Mouse (Mus musculus): Measurements from ENCODE around the gene Gm15737. TPM values are rescaled to one million over a fixed set of nuclear protein-coding genes. Genes with fewer than 3 reads are reported as not detected.

Gene Gm15737
- polyA plus RNA-seq (2015; fragmentation: Nextera tagmentation; extraction: Ambion mirVana): 0.06 TPM in 2 replicates

GRCm38 (mm10) chr6:92869089-92869581 lies at the start of gene Gm15737:
Gm15737 (plus strand) TSS chr6:92869357.
- Histone ChIP-seq H3K9me3 (no peaks in the 10 kb centered on the region), H3K9ac (no peak within 1 kb of the TSS), H3K27me3 (no peaks in the 10 kb centered on the region), H3K4me2 (peak within 1 kb of the TSS; percentile 28; the same call in 1 of the 2 replicates), H3K4me1 (peaks cover 51% of the 10 kb centered on the region), H3K27ac (peak within 1 kb of the TSS; percentile 87), H3K4me3 (no peak within 1 kb of the TSS), H3K36me3 (peaks cover 38% of the 10 kb centered on the region)
- peak; percentile 90 for ATAC-seq (ENCODE audit: borderline replicate concordance, extremely low read depth, low FRiP score, low TSS enrichment)
- 24% methylated on average over 4 of the region's 4 CpGs for WGBS

GRCm38 (mm10) chr6:92821606-92822005 lies 47.6 kb upstream of the Gm15737 start:
- WGBS: 72% methylated on average over 5 of the region's 5 CpGs
- Histone ChIP-seq H3K4me2 (no peak overlapping the region), H3K9me3 (no peaks in the 10 kb centered on the region), H3K27me3 (no peaks in the 10 kb centered on the region), H3K9ac (no peak overlapping the region), H3K27ac (no peak overlapping the region), H3K4me1 (peaks cover 3% of the 10 kb centered on the region), H3K4me3 (no peak overlapping the region), H3K36me3 (peaks cover 3% of the 10 kb centered on the region; the same call in 1 of the 2 replicates)
- no peak for ATAC-seq (ENCODE audit: borderline replicate concordance, extremely low read depth, low FRiP score, low TSS enrichment)

GRCm38 (mm10) chr6:92822006-92822405 lies 47.2 kb upstream of the Gm15737 start:
- Histone ChIP-seq H3K9me3 (no peaks in the 10 kb centered on the region), H3K36me3 (0 out of 2 replicates have a peak, but pooled peaks cover 3% of the 10 kb centered on the region), H3K4me1 (no peaks in the 10 kb centered on the region), H3K4me2 (no peak overlapping the region), H3K9ac (no peak overlapping the region), H3K27me3 (no peaks in the 10 kb centered on the region), H3K27ac (no peak overlapping the region), H3K4me3 (no peak overlapping the region)
- no peak for ATAC-seq (ENCODE audit: borderline replicate concordance, extremely low read depth, low FRiP score, low TSS enrichment)
- WGBS: 74% methylated on average over 6 of the region's 6 CpGs

GRCm38 (mm10) chr6:92823991-92824390 lies 45.2 kb upstream of the Gm15737 start:
- 80% methylated on average over 7 of the region's 7 CpGs for WGBS
- ATAC-seq (ENCODE audit: borderline replicate concordance, extremely low read depth, low FRiP score, low TSS enrichment): no peak
- no peaks in the 10 kb centered on the region for H3K4me1 ChIP-seq

GRCm38 (mm10) chr6:92826561-92826960 lies 42.6 kb upstream of the Gm15737 start:
- WGBS: 77% methylated on average over 5 of the region's 5 CpGs
- H3K27ac ChIP-seq: no peak overlapping the region

More at GRCm38 (mm10) chr6:92823991-92824390, 45.2 kb upstream of the Gm15737 start:
- H3K36me3 ChIP-seq: peaks cover 3% of the 10 kb centered on the region; the same call in 1 of the 2 replicates
- H3K9ac ChIP-seq: no peak overlapping the region
- no peaks in the 10 kb centered on the region for H3K9me3 ChIP-seq
- no peak overlapping the region for H3K4me2 ChIP-seq
- H3K27ac ChIP-seq: no peak overlapping the region
- no peak overlapping the region for H3K4me3 ChIP-seq
- H3K27me3 ChIP-seq: no peaks in the 10 kb centered on the region

GRCm38 (mm10) chr6:92827360-92827759 lies 41.8 kb upstream of the Gm15737 start:
- WGBS: 34% methylated on average over 5 of the region's 5 CpGs
- Histone ChIP-seq H3K27ac (no peak overlapping the region), H3K9ac (no peak overlapping the region), H3K36me3 (no peaks in the 10 kb centered on the region; the same call in 1 of the 2 replicates), H3K27me3 (no peaks in the 10 kb centered on the region), H3K4me3 (no peak overlapping the region), H3K9me3 (no peaks in the 10 kb centered on the region), H3K4me2 (no peak overlapping the region), H3K4me1 (no peaks in the 10 kb centered on the region)
- no peak for ATAC-seq (ENCODE audit: borderline replicate concordance, extremely low read depth, low FRiP score, low TSS enrichment)

More at GRCm38 (mm10) chr6:92826561-92826960, 42.6 kb upstream of the Gm15737 start:
- H3K9me3 ChIP-seq: no peaks in the 10 kb centered on the region
- no peak overlapping the region for H3K4me2 ChIP-seq
- no peak for ATAC-seq (ENCODE audit: borderline replicate concordance, extremely low read depth, low FRiP score, low TSS enrichment)
- no peak overlapping the region for H3K9ac ChIP-seq
- H3K36me3 ChIP-seq: no peaks in the 10 kb centered on the region; the same call in 1 of the 2 replicates
- no peaks in the 10 kb centered on the region for H3K4me1 ChIP-seq
- H3K4me3 ChIP-seq: no peak overlapping the region
- H3K27me3 ChIP-seq: no peaks in the 10 kb centered on the region

GRCm38 (mm10) chr6:92829148-92829547 lies 40.0 kb upstream of the Gm15737 start:
- no peak overlapping the region for H3K4me2 ChIP-seq
- H3K9ac ChIP-seq: no peak overlapping the region
- WGBS: 96% methylated on average over 2 of the region's 2 CpGs
- no peak overlapping the region for H3K4me3 ChIP-seq
- no peaks in the 10 kb centered on the region for H3K27me3 ChIP-seq
- no peaks in the 10 kb centered on the region for H3K9me3 ChIP-seq
- no peaks in the 10 kb centered on the region; the same call in 1 of the 2 replicates for H3K36me3 ChIP-seq
- H3K27ac ChIP-seq: no peak overlapping the region
- no peaks in the 10 kb centered on the region for H3K4me1 ChIP-seq
- ATAC-seq (ENCODE audit: borderline replicate concordance, extremely low read depth, low FRiP score, low TSS enrichment): no peak

GRCm38 (mm10) chr6:92831106-92831505 lies 38.1 kb upstream of the Gm15737 start:
- 81% methylated on average over 2 of the region's 2 CpGs for WGBS

GRCm38 (mm10) chr6:92842000-92842399 lies 27.2 kb upstream of the Gm15737 start:
- H3K4me3 ChIP-seq: no peak overlapping the region
- 22% methylated on average over 2 of the region's 2 CpGs for WGBS
- H3K36me3 ChIP-seq: peaks cover 14% of the 10 kb centered on the region
- no peaks in the 10 kb centered on the region for H3K27me3 ChIP-seq
- 0 out of 2 replicates have a peak, but pooled peaks cover 3% of the 10 kb centered on the region for H3K4me1 ChIP-seq
- no peak for ATAC-seq (ENCODE audit: borderline replicate concordance, extremely low read depth, low FRiP score, low TSS enrichment)
- no peak overlapping the region for H3K4me2 ChIP-seq
- H3K27ac ChIP-seq: no peak overlapping the region
- no peak overlapping the region for H3K9ac ChIP-seq
- no peaks in the 10 kb centered on the region for H3K9me3 ChIP-seq

More at GRCm38 (mm10) chr6:92831106-92831505, 38.1 kb upstream of the Gm15737 start:
- Histone ChIP-seq H3K9me3 (no peaks in the 10 kb centered on the region), H3K4me2 (no peak overlapping the region), H3K27me3 (no peaks in the 10 kb centered on the region), H3K4me3 (no peak overlapping the region), H3K4me1 (no peaks in the 10 kb centered on the region), H3K27ac (no peak overlapping the region), H3K36me3 (no peaks in the 10 kb centered on the region; the same call in 1 of the 2 replicates), H3K9ac (no peak overlapping the region)
- no peak for ATAC-seq (ENCODE audit: borderline replicate concordance, extremely low read depth, low FRiP score, low TSS enrichment)

- Histone ChIP-seq H3K9me3 (no peaks in the 10 kb centered on the region), H3K36me3 (peaks cover 23% of the 10 kb centered on the region), H3K27me3 (no peaks in the 10 kb centered on the region), H3K4me2 (no peak overlapping the region), H3K4me1 (0 out of 2 replicates have a peak, but pooled peaks cover 3% of the 10 kb centered on the region), H3K27ac (no peak overlapping the region), H3K4me3 (no peak overlapping the region), H3K9ac (no peak overlapping the region)
- 78% methylated on average over 2 of the region's 2 CpGs for WGBS
- no peak for ATAC-seq (ENCODE audit: borderline replicate concordance, extremely low read depth, low FRiP score, low TSS enrichment)
Observed at GRCm38 (mm10) chr6:92843474-92843873, 25.7 kb upstream of the Gm15737 start.

GRCm38 (mm10) chr6:92845898-92846297 lies 23.3 kb upstream of the Gm15737 start:
- Histone ChIP-seq H3K4me2 (no peak overlapping the region), H3K9ac (no peak overlapping the region), H3K4me1 (peaks cover 12% of the 10 kb centered on the region), H3K27me3 (no peaks in the 10 kb centered on the region), H3K36me3 (peaks cover 32% of the 10 kb centered on the region), H3K27ac (no peak overlapping the region), H3K9me3 (no peaks in the 10 kb centered on the region), H3K4me3 (no peak overlapping the region)
- 69% methylated on average over 8 of the region's 8 CpGs for WGBS
- ATAC-seq (ENCODE audit: borderline replicate concordance, extremely low read depth, low FRiP score, low TSS enrichment): no peak

GRCm38 (mm10) chr6:92846614-92847013 lies 22.5 kb upstream of the Gm15737 start:
- Histone ChIP-seq H3K27ac (no peak overlapping the region), H3K9ac (no peak overlapping the region), H3K27me3 (no peaks in the 10 kb centered on the region), H3K9me3 (no peaks in the 10 kb centered on the region), H3K4me2 (no peak overlapping the region), H3K4me1 (peaks cover 18% of the 10 kb centered on the region), H3K36me3 (peaks cover 32% of the 10 kb centered on the region), H3K4me3 (no peak overlapping the region)
- 57% methylated on average over 4 of the region's 4 CpGs for WGBS
- no peak for ATAC-seq (ENCODE audit: borderline replicate concordance, extremely low read depth, low FRiP score, low TSS enrichment)
